Mouse (Mus musculus): Measurements from ENCODE around the gene Slc28a1.
A peak's percentile ranks its signal among the peaks of the same experiment; 100 is the strongest.
"Not testable (repeated sequence)": the region's sequence is repeated elsewhere in the genome, so short reads cannot be mapped to it uniquely, and the experiment has no call there.

Gene Slc28a1

DNA sequence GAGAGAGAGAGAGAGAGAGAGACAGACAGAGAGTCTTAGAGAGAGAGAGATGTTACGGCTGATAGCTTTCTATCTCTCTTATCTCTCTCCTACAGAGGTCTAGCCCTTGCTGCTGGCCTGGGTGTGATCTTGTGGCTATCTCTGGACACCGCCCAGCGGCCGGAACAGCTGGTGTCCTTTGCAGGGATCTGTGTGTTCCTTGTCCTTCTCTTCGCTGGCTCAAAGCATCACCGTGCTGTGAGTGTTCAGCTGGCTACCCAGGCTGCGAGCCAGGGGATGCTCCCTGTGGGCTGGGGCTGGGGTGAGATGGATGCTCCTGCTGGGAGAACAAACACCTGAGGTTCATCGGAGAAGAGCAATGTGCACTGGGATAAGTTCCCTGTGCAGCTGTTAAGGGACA lies 10.2 kb downstream of the Slc28a1 start:
- no peak for DNase-seq (ENCODE audit: inconsistent ontology term)

- DNase-seq (ENCODE audit: inconsistent ontology term), result no peak
Measured at GRCm38 (mm10) chr7:81125215-81126175, 10.9 kb downstream of the Slc28a1 start.

- DNase-seq (ENCODE audit: inconsistent ontology term), result no peak
Measured at GRCm38 (mm10) chr7:81131864-81132263, 17.3 kb downstream of the Slc28a1 start.

GRCm38 (mm10) chr7:81132851-81133279 lies 18.3 kb downstream of the Slc28a1 start:
- DNase-seq (ENCODE audit: inconsistent ontology term), result peak; percentile 24

DNA sequence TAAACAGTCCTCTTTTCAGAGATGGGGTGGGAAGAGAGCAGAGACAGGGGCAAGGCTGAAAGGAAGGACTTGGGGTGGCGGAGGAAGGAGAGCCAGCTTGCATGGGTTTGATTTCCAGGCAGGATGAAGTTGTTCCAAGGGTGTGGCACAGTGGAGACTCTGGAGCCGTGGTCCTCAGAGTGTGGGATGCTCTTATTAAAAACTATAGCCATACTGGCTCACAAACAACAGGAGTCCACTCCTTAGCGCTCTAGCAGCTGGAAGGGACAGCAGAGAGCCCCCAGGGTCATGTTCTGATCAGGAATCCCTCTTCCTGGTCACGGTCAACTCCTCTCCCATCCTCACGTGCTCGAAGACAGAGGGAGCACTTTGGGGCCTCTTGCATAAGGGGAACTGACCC lies 18.8 kb downstream of the Slc28a1 start:
- no peak for DNase-seq (ENCODE audit: inconsistent ontology term)

DNA sequence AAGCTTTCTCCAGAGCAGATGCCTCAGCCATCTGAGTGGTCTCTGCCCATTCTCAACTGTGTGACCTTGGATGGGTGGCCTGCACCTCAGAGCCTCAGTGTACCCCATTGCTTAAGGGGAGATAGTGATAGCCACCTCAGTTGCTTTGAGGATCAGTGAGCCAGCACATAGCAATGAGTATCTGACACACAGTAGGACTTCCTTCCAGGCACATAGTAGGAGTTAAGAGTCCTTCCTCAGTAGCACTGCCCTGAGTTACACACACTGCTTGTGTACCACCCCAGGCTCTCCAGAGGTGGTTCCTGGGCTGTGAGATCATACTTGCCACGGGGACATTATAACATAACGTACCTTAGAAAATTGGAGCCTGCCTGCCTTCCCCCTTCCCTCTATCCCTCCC lies 19.3 kb downstream of the Slc28a1 start:
- no peak for DNase-seq (ENCODE audit: inconsistent ontology term)

- DNase-seq (ENCODE audit: inconsistent ontology term), result peak; percentile 16
Measured at GRCm38 (mm10) chr7:81134614-81135067, 20.0 kb downstream of the Slc28a1 start.

- no peak for DNase-seq (ENCODE audit: inconsistent ontology term)
Measured at GRCm38 (mm10) chr7:81137292-81137691, 22.7 kb downstream of the Slc28a1 start.

DNA sequence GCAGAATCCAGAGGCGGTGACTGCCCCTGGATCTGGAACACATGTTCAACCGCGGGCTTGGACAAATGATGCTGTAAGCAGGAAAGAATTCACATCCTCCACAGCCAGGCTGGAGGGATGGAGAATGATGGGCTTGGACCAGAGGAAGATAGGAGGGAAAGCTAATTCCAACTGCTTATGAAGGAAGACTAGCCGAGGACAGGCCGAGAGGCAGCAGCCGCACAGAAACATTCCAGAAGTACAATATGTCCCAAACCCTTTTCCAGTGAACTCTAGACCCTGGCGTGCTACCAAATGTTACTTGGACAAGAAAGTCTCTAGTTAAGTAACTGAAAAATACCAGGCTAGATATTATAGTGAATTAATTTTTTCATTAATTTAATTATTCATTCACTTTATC lies 24.5 kb downstream of the Slc28a1 start:
- DNase-seq (ENCODE audit: inconsistent ontology term), result no peak

GRCm38 (mm10) chr7:81139671-81140404 lies 25.2 kb downstream of the Slc28a1 start:
- DNase-seq (ENCODE audit: inconsistent ontology term), result no peak

- DNase-seq (ENCODE audit: inconsistent ontology term), result no peak
Measured at GRCm38 (mm10) chr7:81141541-81141940, 26.9 kb downstream of the Slc28a1 start.

DNA sequence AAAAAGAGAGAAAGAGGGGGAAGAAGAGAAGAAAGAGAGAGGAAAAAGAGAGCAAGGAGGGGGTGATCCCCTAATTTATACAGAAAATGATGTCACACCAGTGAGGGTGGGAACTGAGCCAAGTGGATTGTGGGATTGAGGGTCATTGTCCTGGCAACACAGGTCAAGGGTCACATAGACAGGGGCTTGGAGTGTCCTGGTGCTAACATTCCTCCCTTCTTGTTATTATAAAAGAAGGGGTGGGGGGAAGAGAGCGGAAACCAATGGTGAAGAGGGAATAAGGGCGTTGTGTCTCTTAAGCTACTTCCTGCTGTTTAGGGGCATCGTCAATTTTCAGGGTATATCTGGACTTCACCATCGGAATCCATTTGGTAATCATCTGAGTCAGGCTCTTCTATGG lies 28.5 kb downstream of the Slc28a1 start:
- not testable (repeated sequence) for DNase-seq (ENCODE audit: inconsistent ontology term)

DNA sequence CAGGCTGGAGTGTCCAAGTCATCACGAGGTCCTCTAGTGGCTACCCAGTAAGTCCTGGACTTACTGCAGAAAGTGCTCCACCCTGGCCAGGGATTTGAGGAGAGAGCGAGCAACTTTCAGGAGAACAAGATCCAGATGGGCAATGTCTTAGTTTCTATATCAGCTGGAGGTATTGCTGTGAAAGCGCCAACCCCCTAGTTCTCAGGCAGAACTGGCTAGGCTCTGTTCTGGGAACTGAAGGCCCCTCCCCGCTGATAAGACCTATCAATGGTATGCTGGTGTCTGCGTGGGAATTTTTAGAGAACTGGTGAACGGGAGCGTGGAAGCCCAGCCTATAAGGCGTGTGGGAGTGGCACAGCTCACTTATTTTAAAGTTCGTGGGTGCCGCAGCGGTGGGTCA lies 35.2 kb downstream of the Slc28a1 start:
- DNase-seq (ENCODE audit: inconsistent ontology term), result no peak

- DNase-seq (ENCODE audit: inconsistent ontology term), result no peak
Measured at GRCm38 (mm10) chr7:81151216-81151615, 36.6 kb downstream of the Slc28a1 start.

GRCm38 (mm10) chr7:81152306-81152705 lies 37.7 kb downstream of the Slc28a1 start:
- DNase-seq (ENCODE audit: inconsistent ontology term), result no peak

- no peak for DNase-seq (ENCODE audit: inconsistent ontology term)
Measured at GRCm38 (mm10) chr7:81152826-81153225, 38.2 kb downstream of the Slc28a1 start.

GRCm38 (mm10) chr7:81153327-81153726 lies 38.7 kb downstream of the Slc28a1 start:
- no peak for DNase-seq (ENCODE audit: inconsistent ontology term)

DNA sequence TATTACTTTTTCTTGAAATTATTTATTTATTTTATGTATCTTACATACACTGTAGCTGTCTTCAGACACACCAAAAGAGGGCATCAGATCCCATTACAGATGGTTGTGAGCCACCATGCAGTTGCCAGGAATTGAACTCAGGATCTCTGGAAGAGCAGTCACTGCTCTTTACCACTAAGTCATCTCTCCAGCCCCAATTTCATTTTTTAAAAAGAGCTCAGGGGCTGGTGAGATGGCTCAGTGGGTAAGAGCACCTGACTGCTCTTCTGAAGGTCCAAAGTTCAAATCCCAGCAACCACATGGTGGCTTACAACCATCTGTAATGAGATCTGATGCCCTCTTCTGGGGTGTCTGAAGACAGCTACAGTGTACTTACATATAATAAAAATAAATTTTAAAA lies 39.6 kb downstream of the Slc28a1 start:
- not testable (repeated sequence) for DNase-seq (ENCODE audit: inconsistent ontology term)

DNA sequence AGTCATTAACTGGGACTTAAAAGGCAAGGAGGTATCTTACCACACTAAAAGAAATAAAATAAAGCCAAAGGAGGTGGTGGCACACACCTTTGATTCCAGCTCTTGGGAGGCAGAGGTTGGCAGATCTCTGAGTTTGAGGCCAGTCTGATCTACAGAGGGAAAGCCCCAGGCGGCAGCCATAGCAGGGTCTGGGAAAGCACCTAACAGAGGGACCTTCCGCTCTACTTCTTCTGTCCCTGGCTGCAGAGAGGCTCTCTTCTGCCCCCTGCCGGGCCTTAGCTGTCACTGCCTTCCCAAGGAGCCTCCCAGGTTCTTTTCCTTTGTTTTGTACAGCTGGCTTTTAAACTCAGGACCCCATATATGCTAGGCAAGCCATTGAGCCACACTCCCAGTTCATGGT lies 40.4 kb downstream of the Slc28a1 start:
- DNase-seq (ENCODE audit: inconsistent ontology term), result peak; percentile 69

- no peak for DNase-seq (ENCODE audit: inconsistent ontology term)
Measured at GRCm38 (mm10) chr7:81158933-81159332, 44.3 kb downstream of the Slc28a1 start.

GRCm38 (mm10) chr7:81161666-81162065 lies 47.1 kb downstream of the Slc28a1 start:
- DNase-seq (ENCODE audit: inconsistent ontology term), result no peak

GRCm38 (mm10) chr7:81162345-81162744 lies 47.7 kb downstream of the Slc28a1 start:
- peak; percentile 61 for DNase-seq (ENCODE audit: inconsistent ontology term)

- DNase-seq (ENCODE audit: inconsistent ontology term), result no peak
Measured at GRCm38 (mm10) chr7:81164411-81164810, 49.8 kb downstream of the Slc28a1 start.

All from Muller cell, postnatal 12 days (primary cell).